Mouse (Mus musculus): ENCODE data around the gene Dcp1a.
"Not testable (repeated sequence)": the region's sequence is repeated elsewhere in the genome, so short reads cannot be mapped to it uniquely, and the experiment has no call there.

Gene Dcp1a

GRCm38 (mm10) chr14:30528961-30529360 is 49.6 kb downstream of the Dcp1a start:
- TF ChIP-seq POU5F1 (IDR thresholded peaks at IDR 0.05; ENCODE audit: borderline replicate concordance, low read length) = no peak
- no peak for TF ChIP-seq CTCF (conservative IDR thresholded peaks at IDR 0.05; ENCODE audit: low read length)
- no peak for TF ChIP-seq NANOG (IDR thresholded peaks at IDR 0.05; ENCODE audit: borderline replicate concordance, low read length)
- Histone ChIP-seq H3K36me3 (ENCODE audit: insufficient read depth, low read length) (peaks cover 36% of the 10 kb centered on the region), H3K4me3 (replicated peaks; ENCODE audit: low read length) (peak overlapping the region; percentile 49), H3K4me1 (replicated peaks; ENCODE audit: low read depth, low read length) (peaks cover 73% of the 10 kb centered on the region), H3K27me3 (ENCODE audit: insufficient read depth, low read length) (no peaks in the 10 kb centered on the region), H3K9me3 (ENCODE audit: low read length) (no peaks in the 10 kb centered on the region)

- TF ChIP-seq NANOG (IDR thresholded peaks at IDR 0.05; ENCODE audit: borderline replicate concordance, low read length) = peak; percentile 67; the same call in 1 of the 2 replicates
- no peak for TF ChIP-seq CTCF (conservative IDR thresholded peaks at IDR 0.05; ENCODE audit: low read length)
- Histone ChIP-seq H3K9me3 (ENCODE audit: low read length) (no peaks in the 10 kb centered on the region), H3K36me3 (ENCODE audit: insufficient read depth, low read length) (peaks cover 31% of the 10 kb centered on the region), H3K4me1 (replicated peaks; ENCODE audit: low read depth, low read length) (peaks cover 75% of the 10 kb centered on the region), H3K27me3 (ENCODE audit: insufficient read depth, low read length) (no peaks in the 10 kb centered on the region), H3K4me3 (replicated peaks; ENCODE audit: low read length) (peak overlapping the region; percentile 49)
Observed at GRCm38 (mm10) chr14:30529454-30529853, 50.1 kb downstream of the Dcp1a start.

GRCm38 (mm10) chr14:30530726-30531269 is 51.5 kb downstream of the Dcp1a start:
- peaks cover 18% of the 10 kb centered on the region for H3K36me3 ChIP-seq (ENCODE audit: insufficient read depth, low read length)
- H3K4me3 ChIP-seq (replicated peaks; ENCODE audit: low read length) = peak overlapping the region; percentile 71
- H3K9me3 ChIP-seq (ENCODE audit: low read length) = no peaks in the 10 kb centered on the region
- no peak for TF ChIP-seq NANOG (IDR thresholded peaks at IDR 0.05; ENCODE audit: borderline replicate concordance, low read length)
- no peak for TF ChIP-seq POU5F1 (IDR thresholded peaks at IDR 0.05; ENCODE audit: borderline replicate concordance, low read length)
- TF ChIP-seq CTCF (conservative IDR thresholded peaks at IDR 0.05; ENCODE audit: low read length) = no peak
- no peaks in the 10 kb centered on the region for H3K27me3 ChIP-seq (ENCODE audit: insufficient read depth, low read length)
- peaks cover 72% of the 10 kb centered on the region for H3K4me1 ChIP-seq (replicated peaks; ENCODE audit: low read depth, low read length)

- Histone ChIP-seq H3K27me3 (ENCODE audit: insufficient read depth, low read length) (no peaks in the 10 kb centered on the region), H3K36me3 (ENCODE audit: insufficient read depth, low read length) (peaks cover 11% of the 10 kb centered on the region), H3K4me3 (replicated peaks; ENCODE audit: low read length) (no peak overlapping the region; the same call in 1 of the 2 replicates), H3K9me3 (ENCODE audit: low read length) (no peaks in the 10 kb centered on the region), H3K4me1 (replicated peaks; ENCODE audit: low read depth, low read length) (peaks cover 65% of the 10 kb centered on the region)
- TF ChIP-seq POU5F1 (IDR thresholded peaks at IDR 0.05; ENCODE audit: borderline replicate concordance, low read length) = no peak
Observed at GRCm38 (mm10) chr14:30531431-30531830, 52.1 kb downstream of the Dcp1a start.

GRCm38 (mm10) chr14:30531896-30532295 is 52.6 kb downstream of the Dcp1a start:
- Histone ChIP-seq H3K4me1 (replicated peaks; ENCODE audit: low read depth, low read length) (peaks cover 61% of the 10 kb centered on the region), H3K27me3 (ENCODE audit: insufficient read depth, low read length) (no peaks in the 10 kb centered on the region), H3K36me3 (ENCODE audit: insufficient read depth, low read length) (peaks cover 8% of the 10 kb centered on the region; the same call in 1 of the 2 replicates), H3K9me3 (ENCODE audit: low read length) (no peaks in the 10 kb centered on the region), H3K4me3 (replicated peaks; ENCODE audit: low read length) (no peak overlapping the region; the same call in 1 of the 2 replicates)
- TF ChIP-seq POU5F1 (IDR thresholded peaks at IDR 0.05; ENCODE audit: borderline replicate concordance, low read length) (no peak), CTCF (conservative IDR thresholded peaks at IDR 0.05; ENCODE audit: low read length) (no peak), NANOG (IDR thresholded peaks at IDR 0.05; ENCODE audit: borderline replicate concordance, low read length) (no peak)

- Histone ChIP-seq H3K36me3 (ENCODE audit: insufficient read depth, low read length) (no peaks in the 10 kb centered on the region), H3K9me3 (ENCODE audit: low read length) (no peaks in the 10 kb centered on the region), H3K27me3 (ENCODE audit: insufficient read depth, low read length) (no peaks in the 10 kb centered on the region), H3K4me3 (replicated peaks; ENCODE audit: low read length) (no peak overlapping the region), H3K4me1 (replicated peaks; ENCODE audit: low read depth, low read length) (peaks cover 47% of the 10 kb centered on the region)
- TF ChIP-seq POU5F1 (IDR thresholded peaks at IDR 0.05; ENCODE audit: borderline replicate concordance, low read length) = no peak
- TF ChIP-seq NANOG (IDR thresholded peaks at IDR 0.05; ENCODE audit: borderline replicate concordance, low read length) = no peak
- TF ChIP-seq CTCF (conservative IDR thresholded peaks at IDR 0.05; ENCODE audit: low read length) = no peak
Observed at GRCm38 (mm10) chr14:30533780-30534450, 54.6 kb downstream of the Dcp1a start.

- no peaks in the 10 kb centered on the region for H3K27me3 ChIP-seq (ENCODE audit: insufficient read depth, low read length)
- TF ChIP-seq NANOG (IDR thresholded peaks at IDR 0.05; ENCODE audit: borderline replicate concordance, low read length) (no peak), CTCF (conservative IDR thresholded peaks at IDR 0.05; ENCODE audit: low read length) (no peak), POU5F1 (IDR thresholded peaks at IDR 0.05; ENCODE audit: borderline replicate concordance, low read length) (no peak)
Observed at GRCm38 (mm10) chr14:30541541-30541940, 62.2 kb downstream of the Dcp1a start.

GRCm38 (mm10) chr14:30543331-30543730 is 64.0 kb downstream of the Dcp1a start:
- H3K4me3 ChIP-seq (replicated peaks; ENCODE audit: low read length); H3K9me3 ChIP-seq (ENCODE audit: low read length); H3K36me3 ChIP-seq (ENCODE audit: insufficient read depth, low read length); H3K27me3 ChIP-seq (ENCODE audit: insufficient read depth, low read length): not testable (repeated sequence)
- H3K4me1 ChIP-seq (replicated peaks; ENCODE audit: low read depth, low read length) = peaks cover 23% of the 10 kb centered on the region

More at GRCm38 (mm10) chr14:30541541-30541940, 62.2 kb downstream of the Dcp1a start:
- no peak overlapping the region for H3K4me3 ChIP-seq (replicated peaks; ENCODE audit: low read length)
- no peaks in the 10 kb centered on the region for H3K36me3 ChIP-seq (ENCODE audit: insufficient read depth, low read length)
- H3K9me3 ChIP-seq (ENCODE audit: low read length) = no peaks in the 10 kb centered on the region
- peaks cover 23% of the 10 kb centered on the region for H3K4me1 ChIP-seq (replicated peaks; ENCODE audit: low read depth, low read length)
